Mouse (Mus musculus) layer of hippocampus, postnatal 10 days (tissue): ENCODE measurements around the gene Sycp3. TPM values are rescaled to one million over a fixed set of nuclear protein-coding genes. Genes with fewer than 3 reads are reported as not detected.
"Not testable (repeated sequence)": the region's sequence is repeated elsewhere in the genome, so short reads cannot be mapped to it uniquely, and the experiment has no call there.

Experiments
- DNase-seq, 2 experiments: peaks; one replicate each; pipeline ENCODE4 v3.0.0; 2021; ENCODE audit warnings: low spot score in 2 of 2
- total RNA-seq, 2 experiments: library from RNA; stranded (reverse); gene quantifications; 2 replicates each; pipeline ENCODE4 v1.2.3; 2021

Gene Sycp3
- total RNA-seq, 2 experiments from 2014 or later: 0.60 to 0.64 TPM

DNA sequence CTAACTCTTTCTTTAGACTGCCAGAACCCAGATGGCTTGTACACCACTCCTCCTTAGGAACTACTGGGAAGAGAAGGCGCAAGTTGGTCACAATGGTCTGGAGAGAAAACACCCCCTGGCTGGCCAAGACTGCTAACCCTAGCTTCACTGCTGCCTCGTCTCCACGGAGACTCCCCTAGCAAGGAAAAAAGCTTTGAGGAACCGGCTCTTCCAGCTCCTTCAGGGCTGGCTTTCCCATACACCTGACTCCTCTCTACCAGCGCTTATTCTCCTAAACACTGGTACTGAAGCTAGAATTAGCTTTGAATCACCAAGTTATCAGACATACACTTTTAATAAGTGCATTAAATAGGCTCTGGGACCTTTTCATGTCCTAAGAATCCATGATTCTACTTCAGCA, 40.6 kb downstream of the Sycp3 start:
- DNase-seq: no peak

DNA sequence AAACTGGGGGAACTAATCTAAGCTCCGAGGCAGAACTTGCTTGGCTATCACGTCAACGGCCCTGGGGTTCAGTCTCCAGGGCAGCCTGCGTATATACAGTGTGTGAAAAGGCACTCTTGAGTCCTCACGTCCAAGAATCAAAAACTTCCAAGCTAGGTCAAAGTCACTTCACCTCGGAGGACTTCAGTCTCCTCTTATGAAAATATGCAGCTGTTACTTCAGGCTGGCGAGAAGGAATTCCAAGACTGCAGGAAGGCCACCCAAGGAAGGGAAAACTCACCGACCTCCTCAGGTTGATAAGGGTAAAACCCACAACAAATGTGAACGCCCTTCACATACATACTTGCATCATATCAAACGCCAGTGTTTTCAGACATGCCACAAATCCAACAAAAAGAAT, 42.0 kb downstream of the Sycp3 start:
- DNase-seq: no peak

DNA sequence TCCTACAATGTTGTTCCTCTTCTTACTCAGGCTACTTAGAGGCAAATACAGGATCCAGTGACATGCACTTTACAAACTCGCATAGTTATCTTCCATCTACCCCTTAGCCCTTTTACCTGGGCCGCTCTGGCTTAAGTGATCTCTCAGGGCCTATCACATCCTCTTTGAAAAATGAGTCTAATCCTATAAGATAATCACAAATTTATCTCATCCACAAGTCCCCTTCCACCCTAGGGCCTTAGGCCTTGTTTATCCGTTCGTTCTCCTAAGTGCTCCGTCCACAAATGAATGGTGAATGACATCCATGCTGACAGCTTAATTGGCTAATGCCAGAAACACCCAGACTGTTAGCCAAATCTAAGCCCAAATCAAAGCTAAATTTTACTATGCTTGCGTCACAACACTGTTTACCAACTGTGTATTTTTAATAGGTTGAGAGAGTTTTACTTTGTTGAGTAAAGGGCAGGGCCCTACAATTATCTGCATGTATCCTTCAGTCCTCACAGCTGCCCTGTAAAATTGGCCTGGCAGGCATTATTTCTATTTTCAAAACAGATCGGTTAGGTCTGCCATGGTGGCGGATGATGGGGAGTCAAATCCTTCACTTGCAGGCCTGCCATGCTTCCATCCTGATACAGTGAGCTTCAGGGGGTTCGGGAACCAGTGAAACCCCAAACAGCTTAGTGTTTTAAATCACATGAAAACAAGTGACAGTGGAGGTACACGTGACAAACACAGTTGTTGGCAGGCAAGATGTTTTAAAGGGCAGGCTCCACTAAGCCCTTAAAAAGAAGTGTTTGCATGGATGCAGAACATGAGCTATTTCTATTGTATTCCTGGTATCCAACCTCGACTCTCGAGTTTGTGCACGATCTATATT, 42.8 kb downstream of the Sycp3 start:
- DNase-seq: peak in 1 of 2 experiments; percentile 25

DNA sequence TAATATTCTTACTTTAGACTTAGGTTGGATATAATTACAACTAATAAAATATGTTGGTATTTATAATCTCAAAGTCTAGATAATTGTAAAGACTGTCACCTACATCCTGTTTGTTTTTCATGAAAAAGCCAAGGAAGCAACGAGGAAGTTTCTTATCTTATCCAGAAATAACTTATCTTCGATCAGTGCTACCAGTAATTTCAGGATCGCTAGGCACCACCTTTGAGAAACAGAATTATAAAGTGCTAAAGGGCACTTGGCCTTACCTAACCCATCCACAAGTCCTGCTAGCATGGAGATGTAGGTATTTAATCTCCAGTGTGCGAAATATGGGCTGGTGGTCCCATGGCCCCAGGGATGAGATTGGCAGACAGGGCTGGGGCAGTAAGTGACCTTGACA, 43.5 kb downstream of the Sycp3 start:
- DNase-seq: no peak

DNA sequence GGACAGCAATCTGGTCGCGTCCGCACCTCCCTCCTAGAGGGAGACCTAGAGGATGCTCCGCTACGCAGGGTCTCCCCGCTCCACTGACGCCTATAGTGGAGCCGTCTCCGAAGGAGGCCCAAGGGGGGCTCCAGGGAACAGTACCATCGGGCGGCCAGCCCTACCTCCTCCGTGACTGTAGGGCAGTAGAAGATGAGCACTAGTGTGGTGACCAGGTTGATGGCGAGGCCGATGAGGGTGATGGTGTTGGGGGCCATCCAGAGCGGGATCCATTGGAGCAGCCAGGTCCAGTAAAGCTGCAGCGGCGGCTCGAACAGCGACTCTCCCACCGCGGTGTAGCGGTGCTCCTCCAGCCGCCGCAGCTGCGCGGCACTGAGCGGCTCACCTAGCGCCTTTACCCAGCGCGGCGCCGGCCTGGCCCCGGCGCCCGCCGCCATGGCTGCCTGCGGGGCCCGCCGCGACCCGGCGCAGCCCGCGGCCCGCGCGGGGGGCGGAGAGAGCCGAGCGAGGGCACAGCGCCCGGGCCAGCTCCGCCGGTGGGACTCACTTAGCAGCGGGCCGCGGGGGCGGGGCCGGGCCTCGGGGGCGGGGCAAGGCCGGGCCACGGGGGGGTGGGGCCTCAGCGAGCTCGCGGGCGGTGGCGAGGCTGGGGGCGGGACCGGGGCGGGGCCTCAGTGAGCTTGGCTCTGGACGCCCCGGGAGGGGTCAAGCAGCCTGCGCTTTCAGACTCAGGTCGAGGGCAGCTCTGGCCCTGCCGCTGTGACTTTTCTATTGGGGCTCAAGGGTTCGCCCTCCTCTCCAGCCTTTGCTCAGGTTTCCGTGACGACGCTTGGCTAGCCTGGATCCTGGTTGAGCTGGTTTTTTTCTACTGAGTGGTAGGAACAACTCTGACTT, 44.3 kb downstream of the Sycp3 start, which contains the start of gene Chpt1:
TSS of gene Chpt1 (minus strand) at position 653 of the 894 bp plus-strand sequence.
- peak; percentile 77 to 89 for DNase-seq

DNA sequence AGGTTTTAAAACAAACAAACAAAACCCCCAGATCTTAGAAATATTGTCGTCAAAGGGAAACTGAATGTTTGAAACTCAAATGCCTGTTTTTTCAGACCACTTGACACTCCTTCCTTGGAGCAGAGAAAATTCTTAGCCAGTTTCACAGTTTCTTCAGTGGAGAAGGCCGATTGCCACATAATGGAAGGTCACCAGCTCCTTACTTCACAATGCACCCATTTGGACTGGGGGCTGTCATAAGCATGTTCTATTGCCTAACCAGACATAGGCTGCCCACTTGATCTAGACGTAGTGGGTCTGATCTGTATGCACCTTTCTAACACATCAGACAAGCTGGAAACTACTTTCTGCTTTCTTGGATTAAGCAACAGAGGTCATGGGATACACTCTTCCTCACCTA, 45.1 kb downstream of the Sycp3 start:
- no peak for DNase-seq

DNA sequence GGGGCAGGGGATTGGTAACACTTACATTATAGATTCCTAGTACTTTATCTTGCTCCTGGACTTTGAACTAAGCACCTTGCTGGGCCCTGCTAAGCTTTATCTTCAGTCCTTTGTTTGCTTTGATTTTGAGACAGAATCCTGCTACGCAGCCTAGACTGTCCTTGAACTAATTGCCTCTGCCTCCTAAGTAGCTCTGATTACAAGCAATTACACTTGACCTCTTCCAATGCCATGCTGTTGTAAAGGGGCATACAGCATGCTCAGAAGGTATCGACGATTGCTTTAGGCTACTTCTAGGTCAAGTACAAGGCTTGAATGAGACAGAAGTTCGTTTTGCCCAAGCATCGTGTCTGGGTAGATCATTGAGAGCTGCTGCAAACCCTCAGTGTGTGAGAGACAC, 45.9 kb downstream of the Sycp3 start:
- DNase-seq: no peak

DNA sequence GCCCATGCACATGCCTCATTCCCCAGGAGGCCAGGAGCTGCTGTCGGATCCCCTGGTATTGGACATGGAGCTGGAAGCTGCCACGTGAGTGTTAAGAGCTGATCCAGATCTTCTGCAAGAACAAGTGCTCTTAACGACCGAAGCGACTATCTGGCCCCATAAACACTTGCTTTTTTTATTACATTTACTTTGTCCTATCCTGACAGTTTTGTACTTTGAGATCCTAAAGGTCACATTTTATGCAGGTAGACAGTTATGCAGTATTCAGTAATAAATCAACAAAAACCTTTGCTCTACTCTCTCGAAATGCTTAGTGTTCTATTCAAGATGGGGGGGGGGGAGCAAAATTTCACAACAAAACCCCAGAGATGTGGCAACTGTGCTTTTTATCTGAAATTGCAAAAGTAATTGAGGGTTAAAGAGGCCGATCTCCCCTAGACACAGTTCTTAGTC, 48.3 kb downstream of the Sycp3 start:
- no peak for DNase-seq

DNA sequence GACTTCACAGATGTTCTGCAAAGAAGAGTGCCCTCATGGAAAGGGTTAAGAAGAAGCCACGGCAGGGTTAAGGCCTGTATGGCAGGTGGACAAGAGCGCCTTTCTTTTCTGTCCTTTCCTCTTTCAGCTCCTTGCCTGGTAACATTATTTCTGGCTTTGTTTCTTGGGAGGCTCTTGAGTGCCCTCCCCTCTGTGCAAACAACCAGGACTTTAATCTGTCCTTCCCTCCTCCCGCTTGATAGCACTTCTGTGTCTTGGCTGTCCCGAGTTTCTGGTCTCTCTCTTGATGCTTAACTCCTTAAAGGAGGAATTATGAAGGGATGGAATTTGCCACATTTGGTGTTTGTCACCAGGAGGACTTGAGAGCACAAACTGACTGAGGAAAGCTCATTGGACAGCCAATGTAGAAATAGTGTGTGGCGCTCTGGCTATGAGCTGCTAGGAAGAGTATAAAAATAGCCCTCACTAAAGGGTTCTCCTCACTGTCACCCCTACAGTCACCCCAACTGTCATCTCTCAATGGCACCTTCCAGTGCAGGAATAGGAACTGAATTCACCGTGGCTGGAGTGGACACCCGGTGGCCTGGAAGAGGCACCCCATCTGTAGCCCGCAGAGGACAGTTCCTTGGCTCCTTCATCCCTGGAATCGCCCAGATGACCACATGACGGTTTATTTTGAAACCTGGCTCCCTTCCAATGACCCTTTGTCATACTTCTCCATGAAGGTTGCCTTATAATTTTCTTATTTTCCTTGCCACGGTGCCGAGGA, 51.3 kb downstream of the Sycp3 start:
- DNase-seq: no peak

DNA sequence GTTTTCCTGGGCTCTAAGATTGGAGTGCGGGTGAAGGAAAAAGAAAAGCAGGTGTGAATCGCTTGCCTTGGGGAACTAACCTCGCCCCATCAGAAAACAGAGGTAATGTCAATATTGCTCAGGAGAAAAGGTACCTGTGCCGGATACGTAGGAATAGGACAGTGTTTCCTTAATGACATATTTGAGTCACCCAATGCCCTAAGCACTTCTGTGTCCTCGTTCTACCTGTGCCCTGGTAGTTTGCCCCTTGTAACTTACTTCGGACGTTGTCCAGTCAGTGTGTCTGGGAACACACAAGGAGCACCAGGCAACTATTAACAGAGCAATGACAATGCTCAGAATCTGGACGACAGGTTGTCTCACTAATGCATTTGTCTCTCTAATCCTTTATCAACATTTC, 52.0 kb downstream of the Sycp3 start:
- no peak for DNase-seq

DNA sequence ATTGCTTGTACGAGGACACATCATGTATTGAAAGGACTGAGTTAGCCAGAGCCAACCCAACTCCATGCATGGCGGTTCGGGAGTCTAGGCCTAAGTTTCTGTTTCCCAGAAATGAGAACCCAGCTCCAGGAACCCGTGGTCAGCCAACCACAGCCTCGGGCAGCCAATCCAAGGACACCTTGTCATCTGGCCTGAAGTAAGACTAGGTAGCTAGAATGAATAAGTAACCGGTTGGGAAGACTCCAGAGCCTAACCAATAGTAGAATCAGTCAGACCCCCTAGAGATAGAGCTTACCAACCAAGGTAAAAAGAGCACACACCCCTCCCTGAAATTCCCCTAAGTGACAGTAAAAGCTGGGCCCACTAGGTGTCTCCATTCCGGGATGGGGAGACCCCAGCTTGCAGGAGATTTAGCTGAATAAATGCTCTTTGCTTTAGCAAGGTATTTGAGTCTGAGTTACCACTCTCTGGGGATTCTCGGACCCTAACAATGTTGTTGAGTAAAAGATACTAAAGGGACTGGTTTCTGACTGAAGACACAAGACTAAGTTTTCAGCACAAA, 54.3 kb downstream of the Sycp3 start:
- DNase-seq: peak in 1 of 2 experiments; percentile 34

DNA sequence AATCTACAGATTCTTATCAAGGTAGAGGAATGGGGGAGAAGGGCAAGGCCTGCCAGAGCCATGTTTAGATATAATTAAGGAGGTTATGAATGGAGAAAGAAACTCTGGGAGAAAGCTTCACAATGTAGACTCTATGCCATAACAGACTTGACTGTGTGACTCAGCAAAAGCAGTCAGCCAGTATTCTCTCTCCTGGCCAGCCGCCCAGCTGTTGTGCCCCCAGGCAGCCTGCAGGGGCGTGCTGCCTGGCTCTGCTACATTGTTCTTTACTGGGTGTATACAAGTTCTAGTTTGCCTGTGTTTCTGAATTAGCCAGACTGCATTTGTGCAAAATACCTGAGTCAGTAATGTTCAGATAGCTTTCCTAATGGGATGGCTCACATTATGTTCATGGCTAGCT, 55.1 kb downstream of the Sycp3 start:
- peak; percentile 62 to 72 for DNase-seq

DNA sequence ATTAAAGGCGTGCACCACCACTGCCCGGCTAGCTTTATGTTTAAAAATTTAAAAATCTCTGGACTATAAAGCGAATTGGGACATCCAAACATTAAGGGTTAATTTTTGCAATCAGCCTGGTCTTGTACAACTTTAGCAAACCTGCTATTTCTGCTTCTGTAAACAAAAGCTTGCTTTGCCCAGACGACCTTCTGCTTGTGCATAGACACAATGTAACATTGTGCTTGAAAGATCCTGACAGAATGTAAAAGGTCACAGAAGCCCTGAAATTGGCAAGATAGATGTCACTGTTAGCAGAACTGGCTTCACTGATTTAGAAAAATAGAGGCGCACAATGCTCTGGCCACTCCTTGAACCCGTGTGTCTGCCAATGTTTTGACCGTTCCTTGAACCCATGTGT, 55.7 kb downstream of the Sycp3 start:
- not testable (repeated sequence) for DNase-seq

DNA sequence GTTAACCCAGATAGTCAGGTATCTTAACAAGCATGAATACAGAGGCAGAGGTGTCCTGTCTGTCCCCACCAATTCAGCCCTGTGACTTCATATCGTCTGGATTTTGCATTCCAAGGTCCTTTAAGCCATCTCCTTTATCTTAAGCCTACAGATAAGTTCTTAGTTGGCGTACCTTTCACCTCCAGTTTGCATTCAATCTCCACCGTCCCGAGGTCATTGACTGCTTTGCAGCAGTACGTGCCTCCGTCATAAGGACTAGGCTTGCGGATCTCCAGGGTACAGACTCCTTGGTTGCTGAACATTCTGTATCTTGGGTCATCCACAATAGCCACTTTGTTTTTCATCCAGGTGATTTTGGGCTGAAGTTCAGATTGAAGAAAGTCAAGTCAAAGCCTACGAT, 63.4 kb downstream of the Sycp3 start:
- DNase-seq: no peak

Other genes with a start within 250 kb of the Sycp3 start
- 1 to 10 TPM in 1 of 2 experiments, under 1 TPM in 1; 0.87 to 1.5 TPM for gene Dram1, start 80.5 kb upstream of the Sycp3 start, total RNA-seq
- 10 to 100 TPM; 86.3 to 93.5 TPM for gene Gnptab, start 80.4 kb upstream of the Sycp3 start, total RNA-seq
- gene Chpt1, start 44.5 kb downstream of the Sycp3 start, total RNA-seq: 10 to 100 TPM; 30.4 to 31.4 TPM
- gene Mybpc1, start 145.6 kb downstream of the Sycp3 start, total RNA-seq: 1 to 10 TPM; 1.0 to 1.8 TPM
- not detected for gene Spic, start 225.4 kb downstream of the Sycp3 start, total RNA-seq